Mouse (Mus musculus): Measurements from ENCODE around the gene Washc1.
"Not testable (repeated sequence)": the region's sequence is repeated elsewhere in the genome, so short reads cannot be mapped to it uniquely, and the experiment has no call there.

Gene Washc1

DNA sequence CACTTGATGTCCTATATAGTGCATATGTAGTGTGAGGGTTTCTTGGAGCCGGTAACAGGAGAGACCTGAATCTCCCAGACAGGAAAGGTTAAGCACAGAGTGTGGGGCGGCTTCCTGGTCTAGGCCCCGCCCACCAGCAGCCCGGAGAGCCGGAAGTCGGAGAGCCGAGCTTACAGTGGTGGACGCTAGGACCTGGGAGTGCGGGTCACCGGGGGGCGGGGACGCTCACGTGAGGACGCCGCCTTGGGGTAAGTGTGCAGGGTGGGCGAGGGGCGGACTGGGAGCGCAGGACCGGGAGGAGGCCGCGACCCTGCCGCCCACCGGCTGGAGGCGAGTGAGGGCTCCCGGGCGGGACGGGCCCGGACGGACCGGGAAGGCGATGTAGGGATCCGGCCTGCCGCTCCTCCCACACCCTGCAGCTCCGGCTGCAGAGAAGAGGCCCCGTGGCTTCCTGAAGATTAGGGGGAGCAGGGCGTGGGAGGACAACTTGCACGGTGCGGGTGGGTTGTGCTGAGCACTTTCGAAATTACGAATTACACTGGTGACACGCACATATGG lies at the start of gene Washc1:
Washc1 (plus strand) TSS at position 144 of the 558 bp plus-strand sequence.
- peak; percentile 92 for DNase-seq

DNA sequence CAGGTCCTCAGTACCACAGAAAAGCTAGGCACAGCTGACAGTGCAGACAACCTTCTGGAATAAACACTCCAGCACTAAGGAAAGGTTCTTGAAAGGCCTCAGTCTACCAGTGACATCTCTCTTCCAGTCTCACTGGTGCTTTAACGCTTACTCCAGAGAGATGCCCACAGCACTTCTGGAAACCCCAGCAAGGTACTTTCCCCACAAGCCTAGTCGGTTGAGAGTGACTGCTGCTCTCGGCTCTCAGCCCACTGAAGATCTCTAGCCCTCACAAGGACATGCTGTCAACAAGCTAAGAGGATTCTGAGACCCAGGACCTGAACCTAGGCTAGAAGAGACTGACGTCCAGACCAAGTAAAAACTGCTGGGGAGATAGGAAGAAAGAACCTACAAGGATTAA lies 46.2 kb upstream of the Washc1 start:
- no peak for DNase-seq

DNA sequence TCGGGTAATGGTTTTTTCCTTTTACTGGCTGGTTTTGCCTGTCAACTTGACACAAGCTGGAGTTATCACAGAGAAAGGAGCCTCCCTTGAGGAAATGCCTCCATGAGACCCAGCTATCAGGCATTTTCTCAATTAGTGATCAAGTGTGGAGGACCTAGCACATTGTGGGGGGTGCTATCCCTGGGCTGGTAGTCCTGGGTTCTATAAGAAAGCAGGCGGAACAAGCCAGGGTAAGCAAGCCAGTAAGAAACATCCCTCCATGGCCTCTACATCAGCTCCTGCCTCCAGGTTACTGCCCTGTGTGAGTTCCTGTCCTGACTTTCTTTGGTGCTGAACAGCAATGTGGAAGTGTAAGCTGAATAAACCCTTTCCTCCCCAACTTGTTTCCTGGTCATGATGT lies 42.3 kb upstream of the Washc1 start:
- not testable (repeated sequence) for DNase-seq

GRCm38 (mm10) chr17:66073971-66074370 lies 37.4 kb upstream of the Washc1 start:
- DNase-seq, result no peak

DNA sequence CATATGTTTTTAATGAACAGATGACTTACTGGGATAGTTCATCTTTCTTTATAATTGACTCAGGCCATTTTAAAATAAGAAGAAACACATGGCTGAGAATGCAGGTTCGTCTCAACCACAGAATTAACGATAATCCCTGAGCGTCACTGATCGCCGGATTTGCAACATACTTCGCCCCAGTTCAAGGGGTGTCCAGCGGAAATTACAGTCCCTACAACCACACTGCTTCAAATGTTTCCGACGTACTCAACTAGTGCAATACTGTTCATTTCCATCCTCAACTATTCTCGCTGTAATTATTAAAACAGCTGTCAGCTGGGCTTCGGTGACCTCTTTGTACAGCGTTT lies 35.5 kb upstream of the Washc1 start:
- DNase-seq, result no peak

GRCm38 (mm10) chr17:66076174-66076927 lies 35.0 kb upstream of the Washc1 start:
- DNase-seq, result peak; percentile 34

DNA sequence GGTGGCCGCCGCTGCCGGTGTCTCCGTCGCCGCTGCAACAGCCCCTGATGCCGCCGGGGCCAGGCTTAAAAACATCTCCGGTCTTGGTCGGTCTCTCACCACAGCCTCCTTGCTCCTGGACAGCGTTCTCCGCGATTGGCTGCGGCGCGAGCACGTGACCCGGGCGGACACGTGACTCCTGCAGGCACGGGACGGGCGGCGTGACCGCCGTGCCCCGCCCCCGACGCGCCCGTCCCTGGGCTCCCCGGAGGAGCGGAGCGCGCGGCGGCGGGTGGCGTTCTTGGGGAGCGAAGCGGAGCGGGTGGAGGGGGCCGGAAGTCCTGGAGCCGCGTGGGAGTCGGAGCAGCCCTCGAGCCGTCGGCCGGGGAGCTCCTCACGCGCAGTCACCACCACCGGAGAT lies 34.4 kb upstream of the Washc1 start, which contains the start of gene Ankrd12:
Ankrd12 (minus strand) TSS at position 156 of the 400 bp plus-strand sequence.
- peak; percentile 96 for DNase-seq

DNA sequence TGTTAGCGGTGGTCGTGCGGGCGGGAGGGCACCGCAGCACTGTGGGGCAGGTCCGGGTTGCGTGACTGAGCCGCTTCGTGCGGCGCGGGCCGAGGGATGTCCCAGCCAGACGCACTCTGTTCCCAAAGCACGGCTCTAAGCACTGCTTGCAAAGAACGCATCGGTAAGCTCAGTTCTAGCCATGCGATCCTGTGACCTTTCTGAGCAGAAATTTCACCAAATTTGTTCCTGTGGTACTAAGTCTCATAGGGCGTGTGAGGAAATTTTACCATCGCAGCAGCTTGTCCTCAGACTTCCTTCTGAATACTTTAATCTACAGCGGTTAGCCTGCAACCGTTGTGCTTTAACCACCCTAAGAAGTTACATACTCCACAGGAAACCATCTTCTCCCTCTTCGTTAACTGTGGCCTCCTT lies 33.9 kb upstream of the Washc1 start:
- no peak for DNase-seq

DNA sequence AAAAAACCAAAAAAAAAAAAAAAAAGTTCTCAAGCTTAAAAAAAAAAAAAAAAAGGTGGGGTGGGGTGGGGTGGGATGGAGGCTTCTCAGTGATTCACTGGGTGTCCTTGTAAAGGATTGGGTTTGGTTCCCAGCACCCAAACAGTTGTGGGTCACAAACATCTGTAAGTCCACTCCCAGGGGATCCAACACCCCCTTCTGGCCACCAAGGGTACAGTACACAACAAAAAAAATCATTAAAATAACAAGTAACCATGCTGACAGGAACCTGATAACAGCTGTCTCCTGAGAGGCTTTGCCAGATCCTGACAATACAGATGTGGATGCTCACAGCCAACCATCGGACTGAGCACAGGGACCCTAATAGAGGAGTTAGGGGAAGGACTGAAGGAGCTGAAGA lies 26.9 kb upstream of the Washc1 start:
- no peak for DNase-seq

GRCm38 (mm10) chr17:66085038-66085437 lies 26.3 kb upstream of the Washc1 start:
- DNase-seq, result no peak

GRCm38 (mm10) chr17:66090251-66090650 lies 21.1 kb upstream of the Washc1 start:
- no peak for DNase-seq

DNA sequence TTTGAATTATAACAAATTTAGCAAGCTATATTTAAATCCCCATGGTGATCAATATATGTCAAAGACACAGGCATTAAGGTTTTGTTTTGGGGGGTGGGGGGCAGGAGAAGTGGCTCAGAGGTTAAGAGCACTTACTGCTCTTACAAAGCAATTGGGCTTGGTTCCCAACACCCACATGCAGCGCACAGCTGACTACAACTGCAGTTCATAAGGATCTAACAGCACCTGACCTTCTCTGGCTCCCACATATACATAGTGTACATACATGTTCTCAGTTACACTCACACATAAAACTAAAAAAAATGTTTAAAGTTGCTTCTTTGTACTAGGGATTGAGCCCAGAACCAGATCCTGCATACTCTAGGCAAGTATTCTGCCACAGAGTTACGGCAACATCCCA lies 20.0 kb upstream of the Washc1 start:
- DNase-seq, result no peak

- DNase-seq, result no peak
These were observed 19.3 kb upstream of the Washc1 start for GRCm38 (mm10) chr17:66092065-66092464.

DNA sequence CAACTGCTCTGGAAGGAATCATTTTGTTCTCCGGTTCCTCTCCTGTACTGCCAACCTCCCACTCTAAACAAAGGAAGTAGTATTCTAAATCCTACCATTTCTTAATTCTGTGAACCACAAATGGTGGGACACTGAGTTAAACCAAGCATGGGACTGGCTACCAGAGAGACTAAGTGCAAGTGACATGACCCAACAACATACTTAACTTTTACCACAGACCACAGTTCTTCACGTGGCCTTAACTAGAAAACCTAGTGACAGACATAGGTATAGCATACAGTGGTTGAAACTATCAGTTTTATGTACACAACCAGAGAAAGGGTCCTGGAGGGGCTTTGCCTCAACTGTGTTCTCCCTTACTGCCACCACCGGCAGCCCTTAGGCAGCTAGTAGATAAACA lies 18.7 kb upstream of the Washc1 start:
- no peak for DNase-seq

DNA sequence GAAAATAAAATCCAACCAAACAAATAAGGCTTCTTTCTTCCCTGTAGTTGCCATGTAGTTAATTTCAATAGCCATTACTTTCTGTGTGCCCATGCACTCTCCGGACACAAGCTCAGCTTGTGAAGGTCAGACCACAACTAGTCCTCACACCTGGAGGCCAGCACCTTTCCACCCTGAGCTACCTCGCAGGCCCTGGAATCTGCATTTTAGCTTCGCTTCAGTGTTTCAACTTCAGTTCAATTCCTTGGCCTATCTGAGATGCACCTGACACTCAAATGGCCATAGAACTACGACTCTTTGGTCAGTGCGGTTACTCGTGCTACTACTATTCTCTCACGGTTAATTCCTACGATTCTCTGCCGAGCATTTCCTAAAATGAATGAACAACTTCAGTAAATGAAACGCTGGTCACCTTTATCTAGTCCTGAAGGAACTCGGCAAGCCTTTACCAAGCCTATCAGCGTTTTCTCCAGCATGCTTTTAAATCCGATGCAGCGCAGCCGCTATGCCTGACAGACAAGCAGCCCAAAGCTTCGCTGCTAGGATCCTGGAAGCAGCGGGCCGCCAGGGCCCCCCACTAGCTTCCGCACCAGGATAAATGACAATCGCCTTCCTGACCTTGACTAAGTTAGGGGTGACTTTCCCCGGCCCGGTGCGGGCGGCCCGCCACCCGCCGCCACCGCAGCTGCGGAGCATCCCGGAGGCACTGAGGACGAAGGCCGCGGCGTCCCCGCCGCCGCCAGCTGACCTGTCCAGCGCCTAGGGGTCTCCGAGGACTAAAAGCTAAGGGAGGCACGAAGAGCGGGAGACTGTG lies 10.6 kb upstream of the Washc1 start:
- DNase-seq, result no peak

DNA sequence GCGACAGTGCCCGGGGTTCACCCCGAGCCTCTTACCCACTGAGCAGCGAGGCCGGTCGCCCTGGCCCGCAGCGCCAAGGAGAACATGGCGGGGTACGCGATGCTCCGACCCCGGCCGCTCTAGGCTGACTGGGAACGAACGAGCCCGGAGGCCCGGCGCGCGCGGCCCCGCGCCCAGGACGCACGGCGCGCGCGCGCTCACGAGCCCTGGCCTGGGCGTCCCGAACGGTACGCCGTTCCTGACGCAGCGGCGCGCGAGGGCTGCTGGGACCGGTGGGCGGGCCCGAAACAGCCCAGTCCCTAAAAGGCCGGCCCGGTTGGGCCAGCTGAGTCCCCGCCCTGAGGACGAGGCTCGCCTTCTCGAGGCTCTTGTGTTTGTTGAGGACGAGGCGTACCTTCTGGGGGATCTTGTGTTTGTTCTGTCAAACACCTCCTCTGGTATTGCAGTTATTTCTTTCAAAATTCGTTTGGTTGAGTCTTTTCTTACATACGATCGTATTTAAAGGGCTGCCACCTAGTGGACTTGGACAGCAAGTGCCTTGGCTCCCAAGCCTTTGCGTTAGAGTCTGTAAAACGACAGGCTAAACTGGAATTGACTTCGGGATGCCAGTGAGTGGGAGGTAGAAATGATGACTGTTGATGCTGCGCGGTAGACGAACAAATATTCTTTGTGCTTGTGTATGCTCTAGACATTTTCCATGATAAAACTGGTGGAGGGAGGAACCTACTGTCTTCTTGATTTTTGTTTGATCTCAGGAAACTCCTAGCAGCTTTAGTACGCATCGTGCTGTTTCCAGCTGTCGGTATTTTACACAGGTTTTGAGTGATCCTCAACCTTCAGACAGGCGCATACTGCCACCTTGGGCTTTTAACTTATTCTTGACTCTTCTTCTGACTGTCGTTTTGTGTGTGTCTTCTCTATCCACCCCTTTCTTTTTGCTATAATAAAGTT lies 9.7 kb upstream of the Washc1 start, which contains the start of gene Ndufv2:
Ndufv2 (minus strand) TSS at position 180 of the 951 bp plus-strand sequence.
- peak; percentile 93 for DNase-seq

- DNase-seq, result no peak
These were observed 7.3 kb upstream of the Washc1 start for GRCm38 (mm10) chr17:66104076-66104475.

- peak; percentile 47 for DNase-seq
These were observed 4.6 kb upstream of the Washc1 start for GRCm38 (mm10) chr17:66106601-66107267.

DNA sequence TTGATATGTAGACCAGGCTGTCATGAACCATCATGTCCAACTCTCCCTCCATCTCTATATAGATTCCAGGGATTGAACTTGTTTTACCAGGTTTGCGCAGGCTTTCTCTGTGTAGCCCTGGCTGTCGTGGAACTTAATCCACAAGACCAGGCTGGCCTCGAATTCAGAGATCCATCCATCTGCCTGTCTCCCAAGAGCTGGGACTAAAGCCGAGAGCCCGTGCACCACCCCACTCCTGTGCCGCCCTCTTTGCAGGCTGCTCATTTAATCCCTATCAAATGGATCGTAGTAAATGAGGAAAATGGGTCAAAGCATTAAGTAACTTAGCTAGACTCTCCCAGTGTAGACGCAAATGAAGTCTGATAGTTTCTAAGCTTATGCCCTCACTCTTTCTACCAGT lies 3.9 kb upstream of the Washc1 start:
- DNase-seq, result no peak

DNA sequence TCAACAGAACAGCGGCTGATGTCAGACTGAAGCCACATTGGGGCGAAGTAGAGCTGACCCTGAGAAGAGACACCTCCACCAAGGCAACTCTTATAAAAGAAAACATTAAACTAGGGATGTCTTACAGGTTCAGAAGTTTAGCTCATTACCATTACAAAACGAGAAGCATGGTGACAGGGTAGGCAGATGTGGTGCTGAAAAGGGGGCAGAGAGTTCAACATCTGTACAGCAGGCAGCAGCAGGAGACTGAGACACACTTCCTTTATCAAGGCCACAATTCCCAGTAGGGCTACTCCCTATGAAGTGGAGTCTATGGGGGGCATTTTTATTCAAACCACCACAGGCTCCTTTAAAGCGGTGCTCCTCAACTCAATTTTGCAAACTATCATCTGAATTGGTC lies 3.1 kb upstream of the Washc1 start:
- DNase-seq, result no peak

DNA sequence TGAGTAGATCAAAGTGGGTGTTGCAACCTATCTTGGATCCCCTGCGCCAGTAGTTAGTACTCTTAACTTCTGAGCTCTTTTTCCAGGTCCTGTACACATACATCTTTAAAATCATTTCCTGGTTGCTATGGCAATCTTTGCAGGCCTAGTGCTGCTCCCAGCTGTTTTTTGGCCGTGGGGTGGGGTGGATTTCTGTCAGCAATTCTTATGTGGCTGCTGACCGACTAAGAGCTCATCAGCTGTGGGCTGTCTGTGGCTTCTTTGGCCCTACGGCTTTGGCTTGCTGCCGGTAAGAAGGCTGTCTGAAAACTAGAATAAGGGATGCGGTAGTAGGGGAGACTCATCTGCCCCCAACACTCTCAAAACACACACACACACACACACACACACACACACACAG lies 599 bp upstream of the Washc1 start:
- no peak for DNase-seq

DNA sequence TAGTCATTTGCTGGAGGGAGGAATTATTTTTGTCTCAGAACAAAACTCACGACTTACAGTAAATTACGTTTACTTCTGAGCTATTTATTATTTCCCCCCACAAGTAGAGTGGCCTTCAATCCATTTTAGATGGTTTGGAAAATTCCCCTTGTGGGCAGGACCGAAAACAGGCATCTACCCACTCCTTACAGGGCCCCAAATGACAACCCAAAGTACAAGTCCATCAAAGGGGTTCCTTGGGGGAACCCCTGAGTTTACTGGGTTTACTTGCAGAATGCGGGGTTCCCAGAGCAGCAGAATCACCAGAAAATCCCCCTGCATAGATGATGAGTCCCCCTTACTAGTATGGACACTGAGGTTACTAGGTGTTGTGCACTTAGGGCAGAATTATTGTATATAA lies 821 bp downstream of the Washc1 start:
- no peak for DNase-seq

Data from layer of hippocampus, adult 9-11 months (tissue).